Mouse (Mus musculus) heart, embryonic 12.5 days (tissue): ENCODE data around the gene Cds2. TPM values are rescaled to one million over a fixed set of nuclear protein-coding genes. Genes with fewer than 3 reads are reported as not detected.
A peak's percentile ranks its signal among the peaks of the same experiment; 100 is the strongest.

Experiments
- ATAC-seq: fragments of 200-750 bp; cut with Nextera tagmentation; 2 replicates; pipeline ENCODE4 v1.8.0; 2017; ENCODE audit warnings: moderate TSS enrichment, moderate library complexity; ENCODE audit not compliant: insufficient number of reproducible peaks, low FRiP score
- H3K27ac ChIP-seq: fragments of 300-500 bp; sonication (generic); 2 replicates; pipeline ENCODE4 v1.5.1; 2016; ENCODE audit warnings: mild to moderate bottlenecking, moderate library complexity; ENCODE audit not compliant: poor library complexity, severe bottlenecking
- H3K27me3 ChIP-seq: fragments of 300-500 bp; sonication (generic); replicated peaks from 2 replicates; pipeline ENCODE4 v1.6.1; 2016; ENCODE audit warnings: mild to moderate bottlenecking, moderate library complexity
- H3K36me3 ChIP-seq: fragments of 300-500 bp; sonication (generic); 2 replicates; pipeline ENCODE4 v1.6.1; 2016; ENCODE audit warnings: mild to moderate bottlenecking, moderate library complexity
- H3K4me1 ChIP-seq: fragments of 300-500 bp; sonication (generic); replicated peaks from 2 replicates; pipeline ENCODE4 v1.6.1; 2016; ENCODE audit warnings: mild to moderate bottlenecking
- H3K4me2 ChIP-seq: fragments of 300-500 bp; sonication (generic); 2 replicates; pipeline ENCODE4 v1.6.1; 2016; ENCODE audit warnings: mild to moderate bottlenecking, moderate library complexity
- H3K4me3 ChIP-seq: fragments of 300-500 bp; sonication (generic); 2 replicates; pipeline ENCODE4 v1.5.1; 2016; ENCODE audit warnings: mild to moderate bottlenecking
- H3K9ac ChIP-seq: fragments of 300-500 bp; sonication (generic); 2 replicates; pipeline ENCODE4 v1.6.1; 2016; ENCODE audit warnings: mild to moderate bottlenecking, moderate library complexity
- H3K9me3 ChIP-seq: fragments of 300-500 bp; sonication (generic); replicated peaks from 2 replicates; pipeline ENCODE4 v1.6.1; 2016; ENCODE audit warnings: mild to moderate bottlenecking, moderate library complexity
- WGBS: fragments of 180-500 bp; shearing (Covaris S2); methylation state at CpG from one replicate; pipeline ENCODE4 v1.1.7; 2016; 5-methylcytosine and 5-hydroxymethylcytosine counted together
- polyA plus RNA-seq: library from polyadenylated mRNA; unstranded; fragments of >200 nt; fragmentation: Nextera tagmentation; extraction: Ambion mirVana; gene quantifications from 2 replicates; pipeline ENCODE4 v1.2.1, GENCODE M21; 2016

Gene Cds2
- polyA plus RNA-seq, 1 experiment from 2014 or later: 21.0 TPM

DNA sequence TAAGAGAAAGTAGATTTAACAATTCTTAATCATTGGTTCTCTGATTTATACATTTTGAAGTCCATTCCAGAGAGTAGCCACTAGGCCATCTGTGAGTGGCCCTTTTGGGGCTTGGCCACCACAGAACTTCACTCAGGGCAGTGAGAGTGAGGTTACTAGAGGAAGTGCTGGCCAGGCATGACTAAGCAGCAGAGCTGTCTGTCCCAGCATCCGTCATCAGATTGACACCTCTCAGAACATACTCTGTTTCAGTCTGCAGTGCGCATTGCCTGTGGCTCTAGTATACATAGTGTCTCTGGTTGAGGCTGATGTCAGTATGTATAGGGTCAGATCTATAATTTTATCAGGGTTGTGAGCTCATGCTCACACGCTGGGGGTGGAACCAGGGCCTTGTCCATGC, 6.3 kb downstream of the Cds2 start:
- ATAC-seq: peak; percentile 76; the same call in 1 of the 2 replicates
- Histone ChIP-seq H3K9me3 (no peaks in the 10 kb centered on the region), H3K36me3 (no peaks in the 10 kb centered on the region), H3K9ac (no peak overlapping the region), H3K4me1 (peaks cover 29% of the 10 kb centered on the region), H3K27ac (no peak overlapping the region), H3K4me3 (no peak overlapping the region), H3K27me3 (no peaks in the 10 kb centered on the region), H3K4me2 (no peak overlapping the region)
- 60% methylated on average over 3 of the region's 3 CpGs for WGBS

DNA sequence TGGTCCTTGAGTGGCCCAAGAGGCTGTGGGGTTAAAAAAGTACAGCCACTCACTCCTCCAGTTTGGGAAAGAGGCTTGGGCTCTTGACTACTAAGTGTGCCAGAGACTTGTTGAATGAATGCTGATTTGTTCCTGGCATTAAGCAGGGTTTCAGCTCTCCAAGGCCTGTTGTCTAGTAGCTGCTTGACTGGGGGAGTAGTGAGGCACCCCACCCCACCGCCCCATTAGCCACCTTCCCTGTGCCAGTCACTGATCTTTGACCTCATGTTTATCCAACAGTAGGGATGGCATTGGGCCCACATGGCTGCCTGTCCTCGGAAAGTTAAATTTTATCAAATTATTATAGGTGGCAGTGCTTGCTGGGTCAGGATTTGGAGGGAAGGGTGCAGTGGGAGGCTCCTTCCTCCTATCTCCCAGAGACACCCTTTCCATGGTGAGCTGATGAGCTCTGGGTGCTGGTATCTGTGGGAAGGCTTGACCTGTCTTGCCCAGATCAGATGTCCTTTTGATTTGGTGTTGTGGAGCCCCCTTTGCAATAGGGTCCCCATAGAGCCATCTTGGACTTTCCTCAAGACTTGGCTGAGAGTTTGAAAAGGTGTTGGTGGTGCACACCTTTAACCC, 7.5 kb downstream of the Cds2 start:
- WGBS: 47% methylated on average over 2 of the region's 2 CpGs
- Histone ChIP-seq H3K4me2 (no peak overlapping the region), H3K27me3 (no peaks in the 10 kb centered on the region), H3K36me3 (no peaks in the 10 kb centered on the region), H3K4me3 (no peak overlapping the region), H3K9me3 (0 out of 2 replicates have a peak, but pooled peaks cover under 1% of the 10 kb centered on the region), H3K9ac (no peak overlapping the region), H3K4me1 (peaks cover 20% of the 10 kb centered on the region), H3K27ac (no peak overlapping the region)
- ATAC-seq: no peak

DNA sequence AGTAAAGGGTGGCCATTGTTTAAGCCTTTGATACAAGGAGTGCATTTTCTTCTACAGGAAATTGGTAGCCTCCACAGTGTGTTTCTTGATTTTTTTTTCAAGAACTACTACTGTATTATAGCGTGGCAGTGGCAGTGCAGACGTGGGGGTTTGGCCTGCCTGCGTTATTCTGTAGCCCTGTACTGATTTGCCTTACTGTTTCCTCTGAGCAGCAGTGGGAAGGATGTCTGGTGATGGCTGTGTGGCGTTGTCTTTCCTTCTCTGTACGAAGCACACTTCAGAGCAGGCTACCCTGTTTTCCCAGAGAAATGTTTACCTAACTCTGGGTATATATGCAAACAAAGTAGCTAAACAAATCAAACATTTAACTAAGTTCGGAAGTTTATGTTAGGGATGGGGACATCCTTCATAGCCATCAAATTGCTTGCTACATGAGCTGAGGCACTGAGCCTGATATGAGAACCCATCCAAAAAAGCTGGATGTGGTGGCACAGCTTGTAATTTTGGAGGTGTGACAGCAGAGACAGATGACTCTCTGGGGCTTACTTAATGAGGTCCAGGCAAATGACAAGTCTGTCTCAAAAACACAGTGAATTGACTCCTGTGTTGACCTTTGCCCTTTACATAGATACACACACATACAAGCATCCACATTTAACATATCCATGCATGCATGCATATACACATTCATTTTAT, 9.9 kb downstream of the Cds2 start:
- H3K27me3 ChIP-seq: no peaks in the 10 kb centered on the region
- no peak overlapping the region for H3K4me3 ChIP-seq
- no peak overlapping the region for H3K9ac ChIP-seq
- no peak overlapping the region for H3K4me2 ChIP-seq
- ATAC-seq: no peak
- 60% methylated on average over 6 of the region's 6 CpGs for WGBS
- H3K27ac ChIP-seq: no peak overlapping the region
- no peaks in the 10 kb centered on the region for H3K36me3 ChIP-seq
- H3K4me1 ChIP-seq: peaks cover 15% of the 10 kb centered on the region
- H3K9me3 ChIP-seq: 0 out of 2 replicates have a peak, but pooled peaks cover 2% of the 10 kb centered on the region

DNA sequence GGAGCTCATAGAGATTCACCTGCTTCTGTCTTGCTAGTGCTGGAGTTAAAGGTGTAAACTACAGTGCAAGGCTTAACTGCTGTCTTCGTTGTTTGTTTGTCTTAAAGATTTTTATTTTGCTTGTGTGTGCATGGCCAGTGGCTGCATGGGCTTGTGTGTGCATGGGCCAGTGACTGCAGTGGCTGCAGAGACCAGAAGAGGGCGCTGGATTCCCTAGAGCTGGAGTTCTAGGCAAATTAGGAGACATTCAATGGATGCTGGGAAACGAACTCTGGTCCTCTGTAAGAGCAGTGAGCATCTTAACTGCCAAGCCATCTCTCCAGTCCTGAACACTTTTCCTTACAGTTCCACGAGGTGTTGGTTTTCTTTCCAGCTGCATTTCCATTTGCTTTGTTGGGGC, 12.6 kb downstream of the Cds2 start:
- no peak overlapping the region for H3K4me3 ChIP-seq
- no peak overlapping the region for H3K9ac ChIP-seq
- ATAC-seq: no peak
- 72% methylated on average over 4 of the region's 4 CpGs for WGBS
- H3K36me3 ChIP-seq: 0 out of 2 replicates have a peak, but pooled peaks cover under 1% of the 10 kb centered on the region
- H3K9me3 ChIP-seq: 0 out of 2 replicates have a peak, but pooled peaks cover 2% of the 10 kb centered on the region
- no peak overlapping the region for H3K27ac ChIP-seq
- no peaks in the 10 kb centered on the region for H3K27me3 ChIP-seq
- H3K4me1 ChIP-seq: peaks cover 14% of the 10 kb centered on the region
- no peak overlapping the region for H3K4me2 ChIP-seq

DNA sequence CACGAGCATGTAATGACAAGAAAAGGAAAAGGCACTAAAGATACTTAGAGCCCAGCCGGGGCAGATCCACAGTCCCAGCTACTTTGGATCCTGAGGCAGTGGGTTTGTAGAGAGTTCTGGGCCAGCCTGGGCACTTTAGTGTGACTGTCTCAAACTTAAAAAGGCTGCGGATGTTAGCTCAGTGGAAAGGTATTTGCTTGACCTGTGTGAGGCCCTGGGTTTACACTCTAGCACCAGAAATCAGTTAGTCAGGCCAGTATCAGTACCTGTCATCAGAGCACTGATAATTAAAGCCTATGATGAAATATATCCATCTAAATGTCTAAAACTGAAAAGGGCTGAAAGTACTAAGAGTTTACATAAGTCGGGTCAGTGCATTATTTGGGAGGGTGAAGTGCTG, 13.3 kb downstream of the Cds2 start:
- Histone ChIP-seq H3K9me3 (0 out of 2 replicates have a peak, but pooled peaks cover 2% of the 10 kb centered on the region), H3K27me3 (no peaks in the 10 kb centered on the region), H3K4me1 (0 out of 2 replicates have a peak, but pooled peaks cover 11% of the 10 kb centered on the region), H3K9ac (no peak overlapping the region), H3K4me2 (no peak overlapping the region), H3K27ac (no peak overlapping the region), H3K4me3 (no peak overlapping the region), H3K36me3 (peaks cover 4% of the 10 kb centered on the region; the same call in 1 of the 2 replicates)
- ATAC-seq: no peak
- 64% methylated on average over 4 of the region's 4 CpGs for WGBS

DNA sequence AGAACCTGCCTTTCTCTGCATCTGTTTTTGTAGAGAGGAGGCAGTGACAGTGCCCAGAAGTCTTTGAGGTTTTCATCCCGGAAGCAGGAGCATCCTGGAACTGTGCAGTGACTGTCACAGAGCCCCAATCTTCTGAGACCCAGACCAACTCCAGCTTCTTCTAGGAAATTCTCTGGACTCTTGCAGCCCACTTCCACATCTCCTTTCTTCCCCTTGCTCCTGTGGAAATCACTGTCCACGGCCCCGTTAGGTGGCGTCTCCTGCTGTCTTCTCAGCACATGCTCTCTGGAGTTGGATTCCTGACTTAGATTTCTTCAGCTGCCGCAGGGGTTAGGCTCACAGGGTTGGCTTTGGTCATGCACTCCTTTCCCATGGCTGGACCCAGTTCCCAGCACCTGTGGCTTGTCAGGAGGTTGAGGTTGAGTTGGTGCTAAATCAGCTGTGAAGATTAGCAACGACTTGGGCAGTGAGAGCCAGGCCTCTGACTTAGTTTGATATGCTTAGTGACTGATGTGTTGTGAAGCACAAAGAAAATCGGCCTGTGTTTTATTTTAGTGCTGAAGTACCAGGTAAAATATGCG, 15.4 kb downstream of the Cds2 start:
- H3K4me3 ChIP-seq: no peak overlapping the region
- H3K4me2 ChIP-seq: no peak overlapping the region
- H3K27ac ChIP-seq: no peak overlapping the region
- H3K9ac ChIP-seq: no peak overlapping the region
- WGBS: 66% methylated on average over 8 of the region's 8 CpGs
- peaks cover 4% of the 10 kb centered on the region; the same call in 1 of the 2 replicates for H3K36me3 ChIP-seq
- no peaks in the 10 kb centered on the region for H3K27me3 ChIP-seq
- peaks cover 32% of the 10 kb centered on the region for H3K4me1 ChIP-seq
- no peak for ATAC-seq
- 0 out of 2 replicates have a peak, but pooled peaks cover 2% of the 10 kb centered on the region for H3K9me3 ChIP-seq

DNA sequence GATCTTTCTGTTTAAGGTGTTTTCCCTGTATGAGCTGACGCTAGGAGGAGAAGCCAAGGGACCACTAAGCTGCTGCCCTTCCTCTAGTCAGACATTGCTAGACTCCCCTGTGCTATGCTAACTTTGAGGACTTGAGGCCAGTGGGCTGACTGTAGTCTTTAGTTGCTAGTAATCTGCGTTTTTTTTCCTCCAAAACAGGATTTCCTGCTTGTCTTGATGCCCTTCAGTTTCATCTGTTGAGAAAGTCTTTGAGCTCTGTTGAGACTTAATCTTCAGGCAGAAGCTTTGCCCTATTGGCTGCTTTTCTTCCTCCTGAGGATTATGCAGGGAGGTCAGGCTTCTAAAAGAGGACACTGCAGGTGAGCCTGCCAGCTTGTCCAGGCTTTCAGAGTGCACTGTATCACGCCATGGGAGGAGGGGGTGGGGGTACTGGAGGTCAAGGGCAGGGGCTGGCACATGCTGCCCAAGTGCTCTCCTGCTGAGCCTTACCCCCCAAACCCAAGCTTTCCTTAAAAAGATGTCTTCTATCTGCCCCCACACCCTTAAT, 16.5 kb downstream of the Cds2 start:
- Histone ChIP-seq H3K27ac (no peak overlapping the region), H3K4me2 (no peak overlapping the region), H3K4me3 (no peak overlapping the region), H3K36me3 (peaks cover 4% of the 10 kb centered on the region; the same call in 1 of the 2 replicates), H3K4me1 (peaks cover 41% of the 10 kb centered on the region), H3K9me3 (0 out of 2 replicates have a peak, but pooled peaks cover 2% of the 10 kb centered on the region), H3K27me3 (0 out of 2 replicates have a peak, but pooled peaks cover 1% of the 10 kb centered on the region), H3K9ac (no peak overlapping the region)
- WGBS: 72% methylated on average over 3 of the region's 3 CpGs
- no peak for ATAC-seq

DNA sequence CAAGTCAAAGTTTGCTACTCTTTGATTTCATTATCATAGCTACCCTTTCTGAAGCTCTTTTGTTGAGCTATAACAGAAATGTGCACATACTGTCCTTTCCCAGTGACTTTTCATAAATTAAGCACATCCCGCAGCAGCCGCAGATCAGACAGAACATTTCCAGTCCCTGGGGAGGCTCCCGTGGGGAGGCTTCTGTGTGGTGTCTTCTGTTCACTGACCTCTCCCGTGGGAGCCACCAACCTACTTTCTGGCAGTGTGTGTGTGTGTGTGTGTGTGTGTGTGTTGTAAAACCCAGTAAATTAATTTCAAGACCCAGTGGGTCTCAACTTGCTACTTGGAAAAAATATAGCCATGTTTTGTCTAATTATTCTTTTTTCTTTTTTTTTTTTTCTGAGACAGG, 17.0 kb downstream of the Cds2 start:
- H3K4me1 ChIP-seq: peaks cover 47% of the 10 kb centered on the region
- no peak overlapping the region for H3K9ac ChIP-seq
- 0 out of 2 replicates have a peak, but pooled peaks cover 5% of the 10 kb centered on the region for H3K27me3 ChIP-seq
- 82% methylated on average over 4 of the region's 4 CpGs for WGBS
- H3K4me2 ChIP-seq: no peak overlapping the region
- peaks cover 4% of the 10 kb centered on the region; the same call in 1 of the 2 replicates for H3K36me3 ChIP-seq
- 0 out of 2 replicates have a peak, but pooled peaks cover 2% of the 10 kb centered on the region for H3K9me3 ChIP-seq
- ATAC-seq: no peak
- H3K4me3 ChIP-seq: no peak overlapping the region
- no peak overlapping the region for H3K27ac ChIP-seq

DNA sequence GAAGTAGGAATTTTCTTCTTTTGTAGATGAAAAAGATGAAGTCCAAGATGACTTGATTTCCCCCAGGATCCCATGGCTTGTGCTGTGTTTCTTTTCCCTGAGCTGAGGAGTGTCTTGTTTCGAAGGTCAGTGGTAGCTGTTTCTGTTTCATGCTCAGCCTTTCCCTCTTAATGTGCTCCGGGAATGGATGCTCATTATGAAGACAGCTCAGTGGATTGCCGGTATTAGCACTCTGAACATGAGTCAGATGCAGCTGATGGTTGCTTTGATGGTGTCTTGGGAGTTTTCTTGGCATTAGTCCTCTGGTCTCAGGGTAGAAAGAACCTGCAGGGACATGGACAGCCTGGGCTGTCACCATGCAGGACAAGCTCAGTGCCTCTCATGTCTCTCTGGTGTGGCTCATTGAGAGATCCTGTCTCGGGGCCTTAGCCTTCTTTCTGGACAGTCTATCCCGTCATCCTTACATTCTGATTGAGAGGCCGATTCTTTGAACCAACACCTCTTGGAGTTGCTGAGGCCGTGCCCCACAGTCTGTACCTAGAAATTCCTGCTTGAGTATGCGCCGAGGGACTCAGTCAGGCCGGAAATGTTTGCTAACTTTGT, 17.7 kb downstream of the Cds2 start:
- 89% methylated on average over 10 of the region's 10 CpGs for WGBS
- no peak for ATAC-seq

DNA sequence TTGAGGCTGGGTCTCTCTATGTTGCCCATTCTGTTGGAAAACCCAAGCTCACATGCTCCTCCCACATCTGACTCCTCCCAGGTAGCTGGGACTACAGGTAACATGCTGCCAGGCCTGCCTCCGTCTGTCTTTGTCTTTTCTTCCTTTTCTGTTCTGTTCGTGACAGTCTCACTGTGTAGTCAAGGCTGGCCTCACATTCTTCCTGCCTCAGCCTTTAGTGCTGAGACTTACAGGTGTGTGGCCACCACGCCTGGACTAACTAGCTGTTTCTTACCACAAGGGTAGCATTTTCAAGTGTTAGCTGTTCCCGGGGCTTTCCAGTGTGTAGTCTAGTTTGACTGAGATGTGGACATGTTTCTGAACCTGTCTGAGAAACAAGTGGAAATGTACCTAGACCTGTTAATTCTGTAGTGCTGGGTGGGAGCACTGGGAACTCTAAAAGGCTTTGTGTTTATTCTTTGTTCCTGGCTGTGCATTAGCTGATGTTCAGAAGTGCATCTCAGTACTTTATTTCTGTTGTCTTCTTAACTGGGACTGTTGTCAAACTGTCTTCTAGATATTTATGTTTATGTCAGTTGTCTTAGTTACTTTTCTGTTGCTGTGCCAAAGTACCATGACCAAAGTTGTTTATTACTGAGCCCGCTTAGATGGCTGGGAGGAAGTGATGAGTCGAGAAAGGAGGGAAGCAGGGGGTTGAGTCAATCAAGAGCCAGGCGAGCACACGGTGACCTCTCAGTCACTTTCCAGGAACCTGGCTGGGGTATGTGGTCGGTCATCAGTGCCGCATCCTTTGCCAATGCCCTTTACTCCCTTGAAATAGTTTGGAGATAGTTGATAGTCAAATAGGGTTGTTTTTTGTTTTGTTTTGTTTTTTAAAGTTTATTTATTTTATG, 18.9 kb downstream of the Cds2 start:
- H3K4me3 ChIP-seq: no peak overlapping the region
- peak overlapping the region; percentile 50 for H3K4me2 ChIP-seq
- H3K27me3 ChIP-seq: 0 out of 2 replicates have a peak, but pooled peaks cover 5% of the 10 kb centered on the region
- no peaks in the 10 kb centered on the region for H3K9me3 ChIP-seq
- peaks cover 54% of the 10 kb centered on the region for H3K4me1 ChIP-seq
- 52% methylated on average over 10 of the region's 10 CpGs for WGBS
- H3K9ac ChIP-seq: peak overlapping the region; percentile 55; the same call in 1 of the 2 replicates
- H3K36me3 ChIP-seq: peaks cover 4% of the 10 kb centered on the region; the same call in 1 of the 2 replicates
- H3K27ac ChIP-seq: no peak overlapping the region; the same call in 1 of the 2 replicates
- no peak for ATAC-seq

More for the DNA sequence above, 17.7 kb downstream of the Cds2 start:
- no peak overlapping the region for H3K4me3 ChIP-seq
- peaks cover 4% of the 10 kb centered on the region; the same call in 1 of the 2 replicates for H3K36me3 ChIP-seq
- 0 out of 2 replicates have a peak, but pooled peaks cover 5% of the 10 kb centered on the region for H3K27me3 ChIP-seq
- H3K9me3 ChIP-seq: 0 out of 2 replicates have a peak, but pooled peaks cover under 1% of the 10 kb centered on the region
- H3K27ac ChIP-seq: no peak overlapping the region
- H3K4me1 ChIP-seq: peaks cover 53% of the 10 kb centered on the region
- H3K9ac ChIP-seq: no peak overlapping the region
- H3K4me2 ChIP-seq: no peak overlapping the region
